Comparison of ENCODE assay signal across 15 mouse cellular contexts in the genomic region with DNA sequence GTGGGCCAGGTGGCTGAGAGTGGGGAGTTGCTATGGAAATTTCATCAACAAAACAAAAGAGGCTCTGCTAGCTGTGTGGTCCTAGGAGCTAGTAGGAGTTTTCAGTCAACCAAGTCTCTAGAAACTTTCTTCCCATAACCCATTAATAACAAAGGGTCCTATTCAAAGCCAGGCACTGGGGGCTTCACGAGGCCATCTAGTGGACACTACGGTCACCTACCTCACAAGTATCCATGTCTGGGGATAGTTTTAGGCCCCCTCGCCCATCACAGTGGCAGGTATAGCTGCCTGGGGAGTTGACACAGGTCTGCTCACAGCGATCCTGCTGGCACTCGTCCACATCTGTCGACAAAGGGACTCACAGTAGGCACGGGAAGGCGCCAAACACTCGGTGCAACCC. TPM values are rescaled to one million over a fixed set of nuclear protein-coding genes. Genes with fewer than 3 reads are reported as not detected.
DNase-seq lines count a peak whose midpoint lies in the region; ATAC-seq and TF ChIP-seq lines count a peak whose summit lies in the region.
"Had no signal": no experiment of that assay in that cellular context is flagged by ENCODE, and none has a peak within 500 bp of the region (broad histone marks: within the 10 kb centered on the region; RNA-seq: fewer than 3 reads in every experiment).

No protein-coding gene starts in this region.

- no peak for DNase-seq in gastrocnemius, adult 2 months
- no peak for DNase-seq in gastrocnemius, adult 18-20 months (ENCODE audit: low spot score)
- DNase-seq in layer of hippocampus, adult 9-11 months, result peak; percentile 39
- DNase-seq in layer of hippocampus, adult 18-20 months (ENCODE audit: low spot score in 2 of 2), result no peak
- DNase-seq in right cerebral cortex, postnatal 4 days, result peak; percentile 32
- DNase-seq in right cerebral cortex, adult 18-20 months, result no peak
- peak; percentile 26 for DNase-seq in retina, embryonic 14.5 days (ENCODE audit: low spot score)
- DNase-seq: cerebellum, adult 8-10 months; gastrocnemius, postnatal 14 days; kidney, postnatal 10 days had no signal

- no peak for ATAC-seq in erythroid progenitor cell, adult 5-6 weeks (replicated peaks; ENCODE audit: low FRiP score, poor library complexity, severe bottlenecking)

- no peak overlapping the region for H3K4me3 ChIP-seq in gastrocnemius, adult 2 months
- H3K4me3 ChIP-seq: embryonic facial prominence, embryonic 15.5 days; forebrain, embryonic 12.5 days; megakaryocyte, embryonic 14.5 days had no signal

- no peak overlapping the region for H3K27ac ChIP-seq in gastrocnemius, adult 2 months
- H3K27ac ChIP-seq: embryonic facial prominence, embryonic 15.5 days; forebrain, embryonic 12.5 days; liver, embryonic 14.5 days had no signal

- TF ChIP-seq CTCF in gastrocnemius, adult 2 months (IDR thresholded peaks at IDR 0.05), result peak; percentile 51

- intact Hi-C loops in gastrocnemius, adult 2 months (cut with DNase I), result no loop called here

RNA-seq across cellular contexts. Expression of a gene that starts 18.4 kb away (rescaled TPM):
- 10 to 100 TPM; 63.4 to 87.3 TPM for total RNA-seq in gastrocnemius, adult 2 months (2021)
- total RNA-seq in gastrocnemius, adult 18-20 months (2021), result 10 to 100 TPM; 68.0 to 69.5 TPM
- total RNA-seq in layer of hippocampus, adult 18-20 months (2021), result 10 to 100 TPM; 84.0 to 95.1 TPM
- 2.1 TPM in 1 of 2 replicates, not detected in the other for total RNA-seq in erythroid progenitor cell, adult 5-6 weeks (2015; ENCODE audit: low replicate concordance)
- 3.0 and 3.9 TPM in 2 replicates for total RNA-seq in erythroid progenitor cell, adult 5-6 weeks (2017; ENCODE audit: low replicate concordance)

RNA-seq across cellular contexts. Expression of a gene that starts 40.9 kb away (rescaled TPM):
- total RNA-seq in gastrocnemius, adult 2 months (2021), result 1 to 10 TPM; 2.6 to 3.1 TPM
- 1 to 10 TPM; 1.3 to 2.8 TPM for total RNA-seq in gastrocnemius, adult 18-20 months (2021)
- 1 to 10 TPM; 4.1 to 5.4 TPM for total RNA-seq in layer of hippocampus, adult 18-20 months (2021)
- not detected in 2 replicates for total RNA-seq in erythroid progenitor cell, adult 5-6 weeks (2015; ENCODE audit: low replicate concordance)
- not detected in 2 replicates for total RNA-seq in erythroid progenitor cell, adult 5-6 weeks (2017; ENCODE audit: low replicate concordance)

Comparison
In these comparisons a context has a peak if more than half of its experiments do, and no peak if none do; other contexts are left out.
1. DNase-seq: peak in layer of hippocampus, adult 9-11 months (single experiment), right cerebral cortex, postnatal 4 days (single experiment) and retina, embryonic 14.5 days (single experiment); none in gastrocnemius, adult 2 months (single experiment), gastrocnemius, adult 18-20 months (single experiment), layer of hippocampus, adult 18-20 months (0 of 2) and right cerebral cortex, adult 18-20 months (single experiment).
2. RNA of a gene that starts 18.4 kb away (total RNA-seq): 84.0 to 95.1 TPM in layer of hippocampus, adult 18-20 months, 63.4 to 87.3 TPM in gastrocnemius, adult 2 months and 68.0 to 69.5 TPM in gastrocnemius, adult 18-20 months; 2.1 to 3.9 TPM in erythroid progenitor cell, adult 5-6 weeks; every median in the first group is over 10 times any median in the second.